Mouse (Mus musculus): ENCODE data around the gene Grm5. TPM values are rescaled to one million over a fixed set of nuclear protein-coding genes. Genes with fewer than 3 reads are reported as not detected.

Gene Grm5
- 57.7 and 65.6 TPM in 2 replicates for polyA plus RNA-seq (2015; fragmentation: Nextera tagmentation; extraction: Ambion mirVana)

DNA sequence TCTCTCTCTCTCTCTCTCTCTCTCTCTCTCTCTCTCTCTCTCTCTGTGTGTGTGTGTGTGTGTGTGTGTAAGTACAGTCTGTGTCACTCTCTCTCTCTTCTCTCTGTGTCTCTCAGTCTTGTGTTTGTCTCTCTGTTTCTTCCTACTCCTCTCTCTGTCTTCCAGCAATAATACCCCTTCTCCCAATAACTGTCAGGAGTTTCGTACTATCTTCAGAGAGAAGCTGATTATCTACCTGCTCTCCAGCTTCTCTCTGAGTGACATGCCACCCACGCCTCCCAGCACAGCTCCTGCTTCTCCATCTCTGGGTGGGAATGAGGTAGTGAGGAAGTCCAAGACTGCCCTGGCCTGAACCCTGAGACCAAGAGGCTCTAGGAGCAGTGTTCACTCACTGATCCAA, at the start of gene Grm5:
Grm5 (plus strand) TSS at position 301 of the 400 bp plus-strand sequence.
- peak within 1 kb of the TSS; percentile 54 for H3K4me3 ChIP-seq (ENCODE audit: low read length)
- peak within 1 kb of the TSS; percentile 70 for H3K9ac ChIP-seq (ENCODE audit: low read depth, low read length)
- no peaks in the 10 kb centered on the region for H3K27me3 ChIP-seq (replicated peaks; ENCODE audit: control insufficient read depth, insufficient read depth, low read length)
- no peaks in the 10 kb centered on the region for H3K9me3 ChIP-seq (ENCODE audit: control insufficient read depth, low read length)
- H3K27ac ChIP-seq (ENCODE audit: low read depth, low read length): peak within 1 kb of the TSS; percentile 87
- 15% methylated on average over 2 of the region's 2 CpGs for WGBS
- no peaks in the 10 kb centered on the region for H3K4me1 ChIP-seq (ENCODE audit: control insufficient read depth, insufficient read depth, low read depth, low read length)
- H3K36me3 ChIP-seq (ENCODE audit: control insufficient read depth, insufficient read depth, low read length): no peaks in the 10 kb centered on the region
- no peak for ATAC-seq
- peak within 1 kb of the TSS; percentile 81 for H3K4me2 ChIP-seq (ENCODE audit: low read length)

- no peaks in the 10 kb centered on the region for H3K4me1 ChIP-seq (ENCODE audit: control insufficient read depth, insufficient read depth, low read depth, low read length)
- H3K27ac ChIP-seq (ENCODE audit: low read depth, low read length): no peak overlapping the region
- H3K4me3 ChIP-seq (ENCODE audit: low read length): no peak overlapping the region
- ATAC-seq: no peak
- no peaks in the 10 kb centered on the region for H3K27me3 ChIP-seq (replicated peaks; ENCODE audit: control insufficient read depth, insufficient read depth, low read length)
- no peak overlapping the region for H3K9ac ChIP-seq (ENCODE audit: low read depth, low read length)
- no peaks in the 10 kb centered on the region for H3K9me3 ChIP-seq (ENCODE audit: control insufficient read depth, low read length)
- no peaks in the 10 kb centered on the region for H3K36me3 ChIP-seq (ENCODE audit: control insufficient read depth, insufficient read depth, low read length)
- H3K4me2 ChIP-seq (ENCODE audit: low read length): no peak overlapping the region
Measured at GRCm38 (mm10) chr7:87539031-87539430, 44.9 kb upstream of the Grm5 start.

GRCm38 (mm10) chr7:87565300-87565699, 18.7 kb upstream of the Grm5 start:
- H3K27me3 ChIP-seq (replicated peaks; ENCODE audit: control insufficient read depth, insufficient read depth, low read length): no peaks in the 10 kb centered on the region
- H3K4me3 ChIP-seq (ENCODE audit: low read length): no peak overlapping the region
- no peak overlapping the region for H3K27ac ChIP-seq (ENCODE audit: low read depth, low read length)
- no peak overlapping the region for H3K9ac ChIP-seq (ENCODE audit: low read depth, low read length)
- no peaks in the 10 kb centered on the region for H3K9me3 ChIP-seq (ENCODE audit: control insufficient read depth, low read length)
- H3K4me1 ChIP-seq (ENCODE audit: control insufficient read depth, insufficient read depth, low read depth, low read length): no peaks in the 10 kb centered on the region
- H3K4me2 ChIP-seq (ENCODE audit: low read length): no peak overlapping the region
- no peak for ATAC-seq
- 55% methylated on average over 1 of the region's 1 CpGs for WGBS
- no peaks in the 10 kb centered on the region for H3K36me3 ChIP-seq (ENCODE audit: control insufficient read depth, insufficient read depth, low read length)

GRCm38 (mm10) chr7:87566476-87566875, 17.5 kb upstream of the Grm5 start:
- Histone ChIP-seq H3K9me3 (ENCODE audit: control insufficient read depth, low read length) (no peaks in the 10 kb centered on the region), H3K27ac (ENCODE audit: low read depth, low read length) (no peak overlapping the region), H3K36me3 (ENCODE audit: control insufficient read depth, insufficient read depth, low read length) (no peaks in the 10 kb centered on the region), H3K4me3 (ENCODE audit: low read length) (no peak overlapping the region), H3K9ac (ENCODE audit: low read depth, low read length) (no peak overlapping the region), H3K4me1 (ENCODE audit: control insufficient read depth, insufficient read depth, low read depth, low read length) (no peaks in the 10 kb centered on the region), H3K27me3 (replicated peaks; ENCODE audit: control insufficient read depth, insufficient read depth, low read length) (no peaks in the 10 kb centered on the region), H3K4me2 (ENCODE audit: low read length) (no peak overlapping the region)
- ATAC-seq: no peak

DNA sequence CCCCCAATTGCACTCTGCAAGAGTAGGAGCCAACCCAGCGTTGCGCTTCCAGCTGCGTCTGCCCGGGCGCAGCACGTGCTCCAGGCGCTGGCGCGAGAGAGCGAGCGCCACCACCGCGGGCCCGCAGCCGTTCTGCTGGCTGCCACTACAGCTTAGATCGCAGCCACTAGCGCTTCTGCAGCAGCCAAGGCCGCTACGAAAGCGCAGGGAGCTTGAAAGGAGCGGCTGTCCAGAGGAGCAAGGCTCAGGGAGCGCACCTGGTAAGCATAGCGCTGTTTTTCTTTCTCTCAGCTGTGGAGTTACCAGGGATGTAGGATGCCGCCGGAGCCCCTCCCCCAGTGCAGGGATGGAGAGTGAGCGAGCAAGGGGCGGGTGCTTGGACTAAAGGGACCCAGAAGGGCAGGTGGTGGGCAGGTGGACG, 323 bp downstream of the Grm5 start:
- H3K36me3 ChIP-seq (ENCODE audit: control insufficient read depth, insufficient read depth, low read length): no peaks in the 10 kb centered on the region
- H3K4me2 ChIP-seq (ENCODE audit: low read length): peak overlapping the region; percentile 81
- peak overlapping the region; percentile 70 for H3K9ac ChIP-seq (ENCODE audit: low read depth, low read length)
- H3K27ac ChIP-seq (ENCODE audit: low read depth, low read length): peak overlapping the region; percentile 87
- WGBS: 0% methylated on average over 28 of the region's 28 CpGs
- H3K27me3 ChIP-seq (replicated peaks; ENCODE audit: control insufficient read depth, insufficient read depth, low read length): no peaks in the 10 kb centered on the region
- ATAC-seq: peak; percentile 94
- no peaks in the 10 kb centered on the region for H3K4me1 ChIP-seq (ENCODE audit: control insufficient read depth, insufficient read depth, low read depth, low read length)
- H3K4me3 ChIP-seq (ENCODE audit: low read length): peak overlapping the region; percentile 54
- H3K9me3 ChIP-seq (ENCODE audit: control insufficient read depth, low read length): no peaks in the 10 kb centered on the region

GRCm38 (mm10) chr7:87586271-87586937, 2.4 kb downstream of the Grm5 start:
- Histone ChIP-seq H3K9ac (ENCODE audit: low read depth, low read length) (peak overlapping the region; percentile 62), H3K27ac (ENCODE audit: low read depth, low read length) (peak overlapping the region; percentile 73), H3K27me3 (replicated peaks; ENCODE audit: control insufficient read depth, insufficient read depth, low read length) (no peaks in the 10 kb centered on the region), H3K36me3 (ENCODE audit: control insufficient read depth, insufficient read depth, low read length) (no peaks in the 10 kb centered on the region), H3K4me3 (ENCODE audit: low read length) (peak overlapping the region; percentile 54), H3K9me3 (ENCODE audit: control insufficient read depth, low read length) (no peaks in the 10 kb centered on the region), H3K4me1 (ENCODE audit: control insufficient read depth, insufficient read depth, low read depth, low read length) (no peaks in the 10 kb centered on the region), H3K4me2 (ENCODE audit: low read length) (peak overlapping the region; percentile 81)
- peak; percentile 80 for ATAC-seq
- WGBS: 10% methylated on average over 10 of the region's 10 CpGs

- no peak overlapping the region for H3K9ac ChIP-seq (ENCODE audit: low read depth, low read length)
- WGBS: 38% methylated on average over 1 of the region's 1 CpGs
- no peaks in the 10 kb centered on the region for H3K27me3 ChIP-seq (replicated peaks; ENCODE audit: control insufficient read depth, insufficient read depth, low read length)
- no peak overlapping the region for H3K27ac ChIP-seq (ENCODE audit: low read depth, low read length)
- H3K36me3 ChIP-seq (ENCODE audit: control insufficient read depth, insufficient read depth, low read length): no peaks in the 10 kb centered on the region
- ATAC-seq: no peak
- H3K4me3 ChIP-seq (ENCODE audit: low read length): peak overlapping the region; percentile 14; the same call in 1 of the 2 replicates
- peak overlapping the region; percentile 81 for H3K4me2 ChIP-seq (ENCODE audit: low read length)
- no peaks in the 10 kb centered on the region for H3K9me3 ChIP-seq (ENCODE audit: control insufficient read depth, low read length)
- no peaks in the 10 kb centered on the region for H3K4me1 ChIP-seq (ENCODE audit: control insufficient read depth, insufficient read depth, low read depth, low read length)
Measured at GRCm38 (mm10) chr7:87587976-87588375, 4.0 kb downstream of the Grm5 start.

GRCm38 (mm10) chr7:87626251-87626650, 42.3 kb downstream of the Grm5 start:
- 69% methylated on average over 2 of the region's 2 CpGs for WGBS
- H3K4me1 ChIP-seq (ENCODE audit: control insufficient read depth, insufficient read depth, low read depth, low read length): no peaks in the 10 kb centered on the region
- no peak overlapping the region for H3K27ac ChIP-seq (ENCODE audit: low read depth, low read length)
- ATAC-seq: no peak
- H3K36me3 ChIP-seq (ENCODE audit: control insufficient read depth, insufficient read depth, low read length): no peaks in the 10 kb centered on the region
- no peak overlapping the region for H3K4me3 ChIP-seq (ENCODE audit: low read length)
- no peak overlapping the region for H3K9ac ChIP-seq (ENCODE audit: low read depth, low read length)
- H3K27me3 ChIP-seq (replicated peaks; ENCODE audit: control insufficient read depth, insufficient read depth, low read length): no peaks in the 10 kb centered on the region
- no peak overlapping the region for H3K4me2 ChIP-seq (ENCODE audit: low read length)
- no peaks in the 10 kb centered on the region for H3K9me3 ChIP-seq (ENCODE audit: control insufficient read depth, low read length)

DNA sequence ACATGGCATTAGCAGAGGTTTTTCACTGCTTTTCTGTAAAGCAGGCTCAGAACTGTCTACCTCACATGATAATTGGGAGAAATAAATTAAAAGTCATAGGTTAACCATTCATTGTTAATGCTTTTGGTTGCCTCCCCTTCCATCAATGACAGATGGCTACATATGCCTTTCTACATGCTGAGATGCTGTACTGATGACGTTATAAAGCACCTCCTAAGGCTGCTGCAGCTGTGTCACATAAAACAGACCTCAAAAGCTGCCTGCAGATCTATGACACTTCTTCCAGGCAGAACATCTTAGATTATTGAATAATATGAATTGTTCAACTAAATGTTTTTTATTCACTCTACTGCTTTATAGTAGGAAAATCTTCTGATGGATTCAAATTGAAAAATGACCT, 51.6 kb downstream of the Grm5 start:
- Histone ChIP-seq H3K36me3 (ENCODE audit: control insufficient read depth, insufficient read depth, low read length) (no peaks in the 10 kb centered on the region), H3K4me2 (ENCODE audit: low read length) (no peak overlapping the region), H3K4me3 (ENCODE audit: low read length) (no peak overlapping the region), H3K27me3 (replicated peaks; ENCODE audit: control insufficient read depth, insufficient read depth, low read length) (no peaks in the 10 kb centered on the region), H3K27ac (ENCODE audit: low read depth, low read length) (no peak overlapping the region), H3K4me1 (ENCODE audit: control insufficient read depth, insufficient read depth, low read depth, low read length) (no peaks in the 10 kb centered on the region), H3K9ac (ENCODE audit: low read depth, low read length) (no peak overlapping the region), H3K9me3 (ENCODE audit: control insufficient read depth, low read length) (no peaks in the 10 kb centered on the region)
- ATAC-seq: no peak
- 19% methylated on average over 1 of the region's 1 CpGs for WGBS

Measured in hindbrain, embryonic 16.5 days (tissue).